Mouse (Mus musculus) heart, postnatal 0 days (tissue): ENCODE measurements around the gene Unc13a. TPM values are rescaled to one million over a fixed set of nuclear protein-coding genes. Genes with fewer than 3 reads are reported as not detected.
"Not testable (repeated sequence)": the region's sequence is repeated elsewhere in the genome, so short reads cannot be mapped to it uniquely, and the experiment has no call there.

ENCODE experiments used
- ATAC-seq: fragments of 200-750 bp; cut with Nextera tagmentation; 2 replicates; pipeline ENCODE4 v1.8.0; 2017; ENCODE audit warnings: low read depth, moderate number of reproducible peaks, moderate library complexity; ENCODE audit not compliant: insufficient read depth
- DNase-seq: peaks from one replicate; pipeline ENCODE4 v3.0.0-alpha.2; 2016; ENCODE audit warnings: low spot score
- H3K27ac ChIP-seq: fragments of 300-500 bp; sonication (generic); 2 replicates; pipeline ENCODE4 v1.5.1; 2014; ENCODE audit warnings: low read depth, mild to moderate bottlenecking
- H3K27me3 ChIP-seq: fragments of 300-500 bp; sonication (generic); 2 replicates; pipeline ENCODE4 v1.6.1; 2014; ENCODE audit warnings: low read length, mixed read lengths; ENCODE audit not compliant: control insufficient read depth, insufficient read depth
- H3K36me3 ChIP-seq: fragments of 300-500 bp; sonication (generic); replicated peaks from 2 replicates; pipeline ENCODE4 v1.6.1; 2014; ENCODE audit warnings: low read length, mixed read lengths; ENCODE audit not compliant: control insufficient read depth, insufficient read depth
- H3K4me1 ChIP-seq: fragments of 300-500 bp; sonication (generic); 2 replicates; pipeline ENCODE4 v1.6.1; 2014; ENCODE audit warnings: antibody characterized with exemption; ENCODE audit not compliant: control insufficient read depth, insufficient read depth
- H3K4me2 ChIP-seq: fragments of 300-500 bp; sonication (generic); 2 replicates; pipeline ENCODE4 v1.6.1; 2014; ENCODE audit warnings: low read depth, mild to moderate bottlenecking, low read length, moderate library complexity
- H3K4me3 ChIP-seq: fragments of 300-500 bp; sonication (generic); 2 replicates; pipeline ENCODE4 v1.5.1; 2014; ENCODE audit warnings: low read depth, low read length
- H3K9ac ChIP-seq: fragments of 300-500 bp; sonication (generic); replicated peaks from 2 replicates; pipeline ENCODE4 v1.6.1; 2014; ENCODE audit warnings: low read depth, low read length, mixed read lengths
- H3K9me3 ChIP-seq: fragments of 300-500 bp; sonication (generic); replicated peaks from 2 replicates; pipeline ENCODE4 v1.6.1; 2016; ENCODE audit warnings: low read length; ENCODE audit not compliant: control insufficient read depth
- CTCF ChIP-seq: IDR thresholded peaks from 2 replicates; pipeline ENCODE4 v1.5.1; 2016; ENCODE audit warnings: antibody characterized with exemption, control low read depth, low read depth
- EP300 ChIP-seq: IDR thresholded peaks from 2 replicates; pipeline ENCODE4 v1.6.1; 2016; ENCODE audit warnings: antibody characterized with exemption, low read depth
- WGBS: fragments of 180-500 bp; shearing (Covaris S2); extraction: QIAGEN DNeasy Blood & Tissue Kit; methylation state at CpG from one replicate; pipeline ENCODE4 v1.1.7; 2014; 5-methylcytosine and 5-hydroxymethylcytosine counted together
- polyA plus RNA-seq: library from polyadenylated mRNA; unstranded; fragments of >200 nt; fragmentation: Nextera tagmentation; extraction: Ambion mirVana; gene quantifications from 2 replicates; pipeline ENCODE4 v1.2.1, GENCODE M21; 2015
- total RNA-seq: library from RNA; depleted of rRNA; stranded (reverse); fragments of >200 nt; gene quantifications from 2 replicates; pipeline ENCODE4 v1.2.3, GENCODE M21; 2014; ENCODE audit warnings: low replicate concordance

Unc13a gene
- total and polyA plus RNA-seq, 2 experiments from 2014 or later: 0.57 to 0.60 TPM

- DNase-seq (no peak), ATAC-seq (peak; percentile 47; the same call in 1 of the 2 replicates)
- no peaks in the 10 kb centered on the region for H3K36me3 ChIP-seq
- peak overlapping the region; percentile 51 for H3K4me3 ChIP-seq
- H3K4me2 ChIP-seq: peak overlapping the region; percentile 67
- H3K9me3 ChIP-seq: no peaks in the 10 kb centered on the region
- no peaks in the 10 kb centered on the region for H3K4me1 ChIP-seq
- H3K27ac ChIP-seq: peak overlapping the region; percentile 40; the same call in 1 of the 2 replicates
- H3K27me3 ChIP-seq: peaks cover 47% of the 10 kb centered on the region
- 8% methylated on average over 29 of the region's 29 CpGs for WGBS
- peak overlapping the region; percentile 37; the same call in 1 of the 2 replicates for H3K9ac ChIP-seq
- TF ChIP-seq CTCF (no peak), EP300 (no peak)
Observed at GRCm38 (mm10) chr8:71700493-71701269, 29.1 kb upstream of the Unc13a start.

- not testable (repeated sequence) for DNase-seq, H3K9ac ChIP-seq, H3K4me2 ChIP-seq, H3K4me3 ChIP-seq, H3K9me3 ChIP-seq, ATAC-seq, H3K27ac ChIP-seq, H3K4me1 ChIP-seq, H3K36me3 ChIP-seq
- 68% methylated on average over 12 of the region's 12 CpGs for WGBS
- peaks cover 61% of the 10 kb centered on the region for H3K27me3 ChIP-seq
Observed at GRCm38 (mm10) chr8:71695456-71695855, 23.9 kb upstream of the Unc13a start.

GRCm38 (mm10) chr8:71693166-71694041 is 21.8 kb upstream of the Unc13a start:
- Histone ChIP-seq H3K36me3 (no peaks in the 10 kb centered on the region), H3K4me2 (no peak overlapping the region), H3K27me3 (peaks cover 67% of the 10 kb centered on the region), H3K4me3 (peak overlapping the region; percentile 5; the same call in 1 of the 2 replicates), H3K4me1 (0 out of 2 replicates have a peak, but pooled peaks cover 5% of the 10 kb centered on the region), H3K9ac (no peak overlapping the region), H3K27ac (no peak overlapping the region), H3K9me3 (no peaks in the 10 kb centered on the region)
- TF ChIP-seq CTCF (no peak), EP300 (no peak)
- ATAC-seq: peak; percentile 16; the same call in 1 of the 2 replicates
- DNase-seq: no peak
- WGBS: 17% methylated on average over 67 of the region's 68 CpGs

GRCm38 (mm10) chr8:71692509-71692908 is 21.0 kb upstream of the Unc13a start:
- no peak overlapping the region for H3K27ac ChIP-seq
- peaks cover 76% of the 10 kb centered on the region for H3K27me3 ChIP-seq
- WGBS: 14% methylated on average over 30 of the region's 30 CpGs
- no peaks in the 10 kb centered on the region for H3K36me3 ChIP-seq
- TF ChIP-seq CTCF: no peak
- TF ChIP-seq EP300: no peak
- DNase-seq (no peak), ATAC-seq (no peak)
- no peak overlapping the region for H3K4me3 ChIP-seq
- H3K4me2 ChIP-seq: no peak overlapping the region
- H3K4me1 ChIP-seq: 0 out of 2 replicates have a peak, but pooled peaks cover 5% of the 10 kb centered on the region
- H3K9ac ChIP-seq: no peak overlapping the region
- H3K9me3 ChIP-seq: no peaks in the 10 kb centered on the region

GRCm38 (mm10) chr8:71689028-71689427 is 17.5 kb upstream of the Unc13a start, which contains the start of gene Insl3:
Insl3 (plus strand) TSS chr8:71689214.
- H3K9ac ChIP-seq: no peak within 1 kb of the TSS
- no peak within 1 kb of the TSS for H3K4me2 ChIP-seq
- H3K9me3 ChIP-seq: no peaks in the 10 kb centered on the region
- ATAC-seq (no peak), DNase-seq (no peak)
- peaks cover 11% of the 10 kb centered on the region; the same call in 1 of the 2 replicates for H3K4me1 ChIP-seq
- 17% methylated on average over 33 of the region's 33 CpGs for WGBS
- TF ChIP-seq CTCF: no peak
- TF ChIP-seq EP300: no peak
- H3K4me3 ChIP-seq: no peak within 1 kb of the TSS
- H3K36me3 ChIP-seq: no peaks in the 10 kb centered on the region
- no peak within 1 kb of the TSS for H3K27ac ChIP-seq
- peaks cover 97% of the 10 kb centered on the region for H3K27me3 ChIP-seq
